Mouse (Mus musculus) mouse trophoblast stem cell (cell line): ENCODE data around the gene Rnf227.
"Not testable (repeated sequence)": the region's sequence is repeated elsewhere in the genome, so short reads cannot be mapped to it uniquely, and the experiment has no call there.

ENCODE experiments used
- in situ Hi-C, 2 experiments: fragments of 300-500 bp; cut with MseI, MboI; formaldehyde crosslinking; loops; 2 replicates in 1 of 2; 3 replicates in 1 of 2; pipeline ENCODE4 v1.15.1; 2025

The Rnf227 gene

GRCm38 (mm10) chr11:69340161-69341131 lies at the start of gene Rnf227:
Rnf227 (plus strand) TSS chr11:69340461.
- in situ Hi-C loops = no loop called here

DNA sequence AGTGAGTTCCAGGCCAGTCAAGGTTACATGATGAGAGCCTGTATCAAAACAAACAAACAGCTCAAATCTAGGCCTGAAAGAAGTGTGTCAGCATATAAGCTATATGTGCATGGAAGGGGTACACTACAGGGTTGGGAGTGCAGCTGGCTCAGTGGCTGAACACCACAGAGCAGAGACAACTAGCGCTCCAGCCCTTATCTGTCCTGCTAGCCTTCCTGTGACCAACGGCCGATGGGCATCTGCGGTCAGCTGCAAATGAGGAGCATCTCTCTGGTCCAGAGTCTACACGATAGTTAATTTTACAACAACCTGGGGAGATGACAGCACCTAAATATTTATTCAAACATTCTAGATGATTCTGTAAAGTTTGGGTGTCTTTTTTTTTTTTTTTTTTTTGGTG lies 49.1 kb upstream of the Rnf227 start:
- in situ Hi-C loops = no loop called here

DNA sequence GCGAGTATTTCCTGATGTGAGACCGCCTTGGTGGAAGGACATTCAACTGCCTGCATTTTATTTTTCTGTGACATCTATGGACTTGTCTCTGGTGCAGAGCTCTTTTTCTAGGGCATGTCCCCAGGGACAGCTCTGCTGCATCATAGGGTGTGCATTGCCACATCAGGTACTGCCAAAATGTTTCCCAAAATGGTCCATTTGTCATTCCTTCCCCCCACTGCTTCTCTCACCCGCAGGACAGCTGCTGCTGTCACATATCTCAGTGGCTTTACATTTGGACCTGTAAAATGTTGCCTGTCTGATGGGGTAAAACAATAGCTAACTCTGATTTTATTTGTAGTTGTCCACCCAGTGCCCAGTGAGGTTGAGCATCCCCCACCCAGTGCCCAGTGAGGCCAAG lies 45.0 kb upstream of the Rnf227 start:
- in situ Hi-C loops = no loop called here

DNA sequence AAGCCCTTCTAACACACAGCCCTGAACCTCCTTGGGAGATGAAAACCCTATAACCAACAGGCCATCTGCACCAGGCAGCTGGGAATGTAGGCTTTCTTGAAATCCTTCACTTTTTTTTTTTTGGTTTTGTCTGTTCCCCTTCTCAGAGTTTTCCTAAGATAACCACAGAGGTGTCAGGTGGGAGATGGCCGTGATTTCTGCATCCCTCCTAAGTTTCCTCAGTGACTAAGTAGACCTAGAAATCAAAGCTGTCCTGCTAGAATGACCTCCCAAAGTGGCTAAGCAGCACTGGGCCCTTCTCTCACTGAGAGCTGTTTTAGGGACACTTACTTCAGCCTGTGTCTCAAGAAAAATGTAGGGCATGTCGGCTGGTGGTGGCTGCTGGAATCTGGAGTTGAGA lies 42.5 kb upstream of the Rnf227 start:
- in situ Hi-C loops = no loop called here

GRCm38 (mm10) chr11:69298231-69298630 lies 42.0 kb upstream of the Rnf227 start:
- in situ Hi-C loops = no loop called here

DNA sequence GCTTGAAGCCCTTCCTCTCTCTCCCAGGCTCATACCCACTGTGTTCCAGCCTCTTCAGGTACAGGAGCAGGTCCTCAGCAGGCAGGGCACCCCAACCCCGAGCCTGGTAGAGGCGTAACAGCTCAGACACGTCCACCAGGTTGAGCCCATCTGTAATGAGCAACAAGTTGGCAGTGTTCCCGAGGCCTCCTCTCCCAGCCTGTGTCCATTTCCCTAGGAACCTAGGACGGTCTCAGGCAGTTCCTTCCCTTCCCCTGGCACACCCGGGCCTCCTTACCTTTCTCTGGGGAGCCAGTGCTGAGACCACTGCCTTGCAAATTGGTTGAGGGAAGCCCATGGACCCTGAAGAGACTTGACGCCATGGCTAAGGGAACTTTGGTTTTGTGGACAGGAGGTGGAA lies 37.4 kb upstream of the Rnf227 start:
- in situ Hi-C loops = no loop called here

DNA sequence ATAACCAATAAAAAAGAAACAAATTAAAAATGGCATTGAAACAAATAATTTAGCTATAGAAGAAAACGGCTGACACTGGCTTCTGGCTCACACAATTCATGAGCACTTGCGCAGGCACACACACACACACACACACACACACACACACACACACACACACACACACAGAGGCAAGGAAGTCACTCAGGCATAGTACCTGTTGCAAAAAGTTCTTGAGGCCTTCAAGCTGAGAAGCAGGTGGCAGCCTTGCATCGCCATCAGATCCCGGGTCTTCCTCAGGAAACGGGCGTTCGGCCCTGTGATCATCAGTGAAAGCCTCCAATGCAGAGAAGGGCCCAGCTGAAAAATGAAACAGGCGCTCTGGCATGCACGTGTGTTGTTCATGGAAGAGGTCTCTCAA lies 35.0 kb upstream of the Rnf227 start:
- in situ Hi-C loops = no loop called here

GRCm38 (mm10) chr11:69306039-69306438 lies 34.2 kb upstream of the Rnf227 start:
- in situ Hi-C loops = no loop called here

DNA sequence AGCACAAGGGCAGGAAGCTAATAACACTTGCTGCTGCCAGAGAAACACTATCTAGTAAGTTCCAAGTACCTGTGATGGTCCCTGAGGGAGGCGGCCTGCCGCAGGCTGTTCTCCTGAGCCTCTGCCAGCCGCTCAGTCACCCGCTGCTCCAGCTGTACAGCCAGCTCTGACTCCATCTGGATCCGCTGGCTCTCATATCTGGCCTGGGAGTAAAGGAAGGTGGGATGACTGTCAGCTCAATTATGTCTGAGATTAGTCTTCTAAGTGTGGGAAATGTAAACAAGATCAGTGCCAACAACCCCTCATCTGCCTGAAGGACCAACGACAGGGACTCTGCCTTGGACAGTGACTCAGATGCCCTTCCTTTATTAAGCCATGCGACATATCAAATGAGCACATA lies 29.0 kb upstream of the Rnf227 start:
- in situ Hi-C loops = no loop called here

GRCm38 (mm10) chr11:69316361-69316760 lies 23.9 kb upstream of the Rnf227 start:
- in situ Hi-C loops = no loop called here

- in situ Hi-C loops = not testable (repeated sequence)
These were observed 22.3 kb upstream of the Rnf227 start for GRCm38 (mm10) chr11:69318000-69318399.

DNA sequence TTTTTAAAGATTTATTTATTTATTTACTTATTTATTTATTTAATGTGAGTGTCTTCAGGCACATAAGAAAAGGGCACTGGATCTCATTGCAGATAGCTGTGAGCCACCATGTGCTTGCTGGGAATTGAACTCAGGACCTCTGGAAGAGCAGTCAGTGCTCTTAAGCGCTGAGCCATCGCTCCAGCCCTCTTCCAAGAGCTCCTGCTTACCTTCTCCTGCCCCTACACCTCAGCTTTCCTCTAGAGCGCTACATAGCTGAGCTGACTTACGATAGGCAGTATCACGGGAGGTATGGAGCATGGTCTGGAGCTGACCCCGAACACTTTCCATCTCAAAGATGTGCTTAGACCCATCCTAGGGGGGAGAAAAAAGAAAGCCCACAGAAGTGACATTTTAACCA lies 18.7 kb upstream of the Rnf227 start:
- in situ Hi-C loops = no loop called here

- in situ Hi-C loops = no loop called here
These were observed 18.3 kb upstream of the Rnf227 start for GRCm38 (mm10) chr11:69322010-69322409.

DNA sequence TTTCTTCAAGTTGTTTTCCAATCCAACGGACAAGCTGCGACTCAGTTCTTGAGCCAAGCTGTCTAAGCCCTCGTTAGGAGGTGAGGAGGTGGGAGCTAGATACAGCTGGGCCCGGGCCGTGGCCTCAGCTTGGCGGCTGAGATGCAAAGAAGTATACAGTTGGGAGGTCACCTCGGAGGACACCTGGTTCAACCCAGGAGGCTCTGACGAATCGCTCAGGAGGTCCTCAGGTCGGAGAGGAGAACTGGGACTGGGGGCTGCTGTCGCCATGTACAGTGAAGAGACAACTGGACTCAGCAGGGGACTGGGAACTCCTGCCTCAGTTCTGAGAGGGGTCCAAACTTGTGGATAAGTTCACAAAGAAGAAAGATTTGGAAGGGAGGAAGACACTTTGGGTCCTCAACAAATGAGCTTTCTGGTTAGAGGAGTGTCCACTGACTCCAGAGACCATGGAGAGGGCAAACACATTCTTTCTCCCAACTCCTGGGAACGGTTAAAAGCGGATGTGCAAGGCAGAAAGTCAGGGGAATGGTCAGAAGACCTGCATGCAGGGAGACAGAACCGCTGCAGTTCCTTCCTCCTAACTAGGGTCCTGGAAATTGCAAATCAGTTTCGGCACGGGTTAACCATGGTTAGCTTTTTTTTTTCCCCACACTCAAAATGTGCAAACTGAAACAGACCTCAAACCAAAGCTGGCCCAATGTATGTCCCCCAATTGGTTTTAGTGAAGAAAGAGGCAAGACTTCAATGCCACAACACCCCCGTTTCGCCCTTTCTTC lies 17.4 kb upstream of the Rnf227 start:
- in situ Hi-C loops = no loop called here

DNA sequence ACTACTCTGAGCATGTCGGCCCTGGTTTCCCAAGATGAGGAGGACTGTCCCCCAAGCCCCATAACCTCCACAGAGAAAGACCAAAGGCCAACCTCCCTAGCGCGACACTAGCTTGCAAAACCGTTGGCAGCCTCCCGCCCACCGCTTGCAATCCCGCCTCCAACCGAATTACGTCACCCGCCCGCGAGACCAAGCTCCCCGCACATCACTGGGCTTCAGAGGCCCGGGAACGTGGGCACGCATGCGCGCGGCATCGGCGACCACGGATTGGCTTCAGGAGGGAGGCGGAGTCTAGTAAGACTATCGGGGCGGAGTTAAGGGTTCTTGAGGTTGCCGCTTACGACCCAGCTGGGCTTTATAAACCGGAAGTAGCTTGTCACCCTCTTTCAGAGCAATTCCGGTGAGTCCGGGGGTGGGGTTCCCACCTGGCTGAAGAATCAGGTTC lies 16.6 kb upstream of the Rnf227 start, which contains the start of the genes Cntrob and Trappc1:
Cntrob (minus strand) TSS at position 109 of the 445 bp plus-strand sequence.
Trappc1 (plus strand) TSS at position 314 of the 445 bp plus-strand sequence.
- in situ Hi-C loops = no loop called here

GRCm38 (mm10) chr11:69324749-69325148 lies 15.5 kb upstream of the Rnf227 start:
- in situ Hi-C loops = no loop called here

DNA sequence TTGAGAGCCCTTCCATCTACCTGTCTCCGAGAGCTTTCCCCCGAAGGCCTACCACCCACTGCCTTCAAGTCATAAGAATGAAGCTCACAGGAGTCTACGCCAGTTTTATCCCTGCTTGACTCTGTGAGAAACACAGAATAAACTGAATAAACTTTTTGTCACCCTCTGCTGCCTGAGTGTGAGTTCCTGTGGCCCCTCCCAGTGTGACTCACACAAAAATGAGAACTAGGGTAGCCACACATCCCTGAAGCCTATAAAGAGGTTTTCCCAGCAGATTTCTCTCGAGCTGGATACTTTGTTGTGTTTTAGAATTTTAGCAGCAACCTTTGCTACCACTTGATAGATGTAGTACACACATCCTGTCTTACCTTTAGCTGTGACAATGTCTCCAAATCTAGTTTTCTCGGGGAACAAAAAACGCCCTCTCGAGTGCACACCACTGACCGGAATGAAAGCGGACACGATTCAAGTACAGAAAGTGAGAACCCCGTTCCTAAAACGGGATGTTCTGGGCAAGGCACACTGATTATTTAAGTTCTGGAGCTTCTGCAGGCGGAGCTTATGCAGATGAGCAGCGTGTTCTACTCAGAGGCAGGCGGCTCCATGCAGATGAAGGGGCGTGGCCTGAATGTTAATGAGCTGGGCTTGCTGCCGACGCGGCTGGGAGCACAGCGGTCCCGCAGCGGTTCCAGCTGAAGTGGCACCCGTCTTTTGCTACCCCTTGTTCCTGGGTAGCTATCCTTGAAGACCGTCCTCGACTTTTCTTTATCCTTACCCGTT lies 14.4 kb upstream of the Rnf227 start, which contains the start of gene Kcnab3:
Kcnab3 (plus strand) TSS at position 631 of the 780 bp plus-strand sequence.
- in situ Hi-C loops = no loop called here

DNA sequence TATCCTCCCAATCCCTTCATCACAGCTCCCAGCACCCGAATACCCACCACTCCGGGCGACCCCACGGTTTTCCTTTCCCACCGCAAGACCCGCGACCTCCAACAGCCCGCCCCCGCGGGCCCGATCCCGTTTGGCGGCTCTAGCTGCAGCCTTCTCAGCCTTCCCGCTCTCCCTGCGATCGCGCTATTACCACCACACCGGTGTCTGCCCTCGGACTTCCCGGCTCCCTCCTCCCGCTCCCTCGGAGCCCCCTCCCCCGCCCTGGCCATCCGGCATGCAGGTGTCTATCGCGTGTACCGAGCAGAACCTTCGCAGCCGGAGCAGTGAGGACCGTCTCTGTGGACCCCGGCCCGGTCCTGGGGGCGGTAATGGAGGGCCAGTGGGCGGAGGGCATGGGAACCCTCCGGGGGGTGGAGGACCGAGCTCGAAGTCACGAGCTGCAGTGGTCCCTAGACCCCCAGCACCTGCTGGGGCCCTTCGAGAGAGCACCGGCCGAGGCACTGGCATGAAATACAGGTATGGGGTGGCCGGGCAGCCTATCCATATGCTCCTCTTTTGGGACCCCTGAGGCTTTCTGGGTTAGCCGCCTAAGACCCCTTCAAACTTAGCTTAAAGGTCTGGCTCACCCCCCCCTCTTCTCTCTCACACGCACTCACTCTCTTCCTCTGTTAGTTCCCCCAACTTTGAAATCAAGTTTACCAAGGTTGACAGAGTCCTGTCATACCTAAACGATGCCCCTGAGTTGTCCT lies 13.7 kb upstream of the Rnf227 start:
- in situ Hi-C loops = no loop called here

DNA sequence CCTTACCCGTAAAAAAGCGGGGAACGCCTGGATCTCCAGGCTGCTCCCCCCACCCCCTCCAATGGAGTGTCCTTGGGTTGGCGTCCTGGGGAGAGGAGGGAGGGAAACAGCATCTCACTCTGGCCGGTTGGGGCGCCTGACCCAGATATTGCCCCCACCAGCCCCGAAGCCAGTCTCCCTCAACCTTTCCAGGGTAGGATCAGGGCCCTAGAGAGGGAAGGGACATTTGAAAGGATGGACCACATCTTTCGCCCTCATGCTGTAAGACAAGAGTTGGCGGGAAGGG lies 13.2 kb upstream of the Rnf227 start:
- in situ Hi-C loops = no loop called here

GRCm38 (mm10) chr11:69327648-69328047 lies 12.6 kb upstream of the Rnf227 start:
- in situ Hi-C loops = no loop called here

DNA sequence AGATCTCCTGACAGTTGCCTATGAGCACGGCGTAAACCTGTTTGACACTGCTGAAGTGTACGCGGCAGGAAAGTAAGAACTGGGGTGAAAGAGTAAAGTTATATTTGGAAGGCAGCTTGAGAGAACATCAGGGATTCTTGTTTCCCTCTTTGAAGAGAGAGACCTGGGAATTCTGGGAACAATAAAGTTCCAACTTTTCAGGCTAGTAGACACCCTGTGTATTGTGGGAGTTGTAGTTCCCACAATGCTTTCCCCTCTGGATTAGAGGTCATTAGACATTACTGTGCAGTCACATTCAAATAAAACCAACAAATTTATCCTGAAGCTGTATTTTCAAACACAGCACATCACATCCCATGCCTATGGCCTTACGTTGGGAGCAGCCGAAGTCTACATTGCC lies 11.7 kb upstream of the Rnf227 start:
- in situ Hi-C loops = no loop called here
